Mouse (Mus musculus): Measurements from ENCODE around the gene Dok5.

DNA sequence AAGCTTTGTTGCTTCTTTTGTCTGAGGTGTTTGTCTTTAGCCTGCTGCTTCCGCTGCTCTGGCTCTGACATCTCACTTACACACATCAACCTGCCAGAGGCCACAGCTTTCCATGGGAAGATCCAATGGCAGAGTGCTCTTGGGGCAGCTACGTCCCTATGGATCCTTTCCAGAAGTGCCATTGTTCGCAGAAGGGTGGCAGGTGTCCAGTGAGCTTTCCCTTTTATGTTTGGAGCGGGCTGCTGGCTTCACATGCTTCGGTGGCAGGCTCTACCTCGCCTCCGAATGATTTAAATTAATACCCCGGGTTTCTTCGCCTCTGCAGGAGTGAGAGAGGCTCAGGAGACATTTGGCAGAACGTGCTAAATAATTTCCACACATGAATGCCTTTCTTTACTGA, 105.3 kb downstream of the Dok5 start:
- TF ChIP-seq CTCF (IDR thresholded peaks at IDR 0.05; ENCODE audit: low read depth): no peak
- TF ChIP-seq EP300 (IDR thresholded peaks at IDR 0.05; ENCODE audit: low read depth): no peak
